Mouse (Mus musculus) CD4-positive, CD25-positive, alpha-beta regulatory T cell (primary cell): ENCODE measurements around the gene Cts6. TPM values are rescaled to one million over a fixed set of nuclear protein-coding genes. Genes with fewer than 3 reads are reported as not detected.

Experiments used
- polyA plus RNA-seq: library from polyadenylated mRNA; unstranded; fragments of 100-300 nt; shearing (Covaris generic); gene quantifications from one replicate; pipeline ENCODE4 v1.2.1, GENCODE M21; 2017

Cts6 gene
- not detected for polyA plus RNA-seq

DNA sequence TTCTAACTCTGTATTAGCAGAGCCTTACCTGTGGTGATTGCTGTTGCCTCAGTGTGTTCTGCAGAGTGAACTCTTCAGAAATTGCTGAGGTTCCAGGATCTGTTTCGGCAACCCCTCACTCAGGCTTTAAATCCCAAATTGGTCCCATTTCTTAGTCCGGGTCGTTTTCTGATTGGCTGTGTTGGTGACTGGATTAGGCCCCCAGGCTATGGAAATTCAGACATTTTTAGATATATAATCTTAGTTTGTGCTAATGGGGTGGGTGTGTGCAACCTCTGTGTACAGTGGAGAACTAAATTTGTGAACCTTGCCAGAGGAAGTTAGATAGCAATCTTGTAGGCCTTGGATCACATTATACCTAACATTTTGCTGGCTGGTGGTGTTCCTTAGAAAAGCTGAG lies at the start of gene Cts6:
Gene Cts6 (minus strand): TSS at position 101 of the 400 bp plus-strand sequence.

GRCm38 (mm10) chr13:61164156-61164555 lies 39.1 kb downstream of the Cts6 start, which contains the start of gene Ctsr:
Gene Ctsr (minus strand): TSS chr13:61164256.

Other genes with a start within 250 kb of the Cts6 start
- not detected for gene Ctsj, start 197.5 kb downstream of the Cts6 start, polyA plus RNA-seq
- not detected for gene Ctsq, start 162.8 kb downstream of the Cts6 start, polyA plus RNA-seq
- gene Ctsr, start 39.2 kb downstream of the Cts6 start, polyA plus RNA-seq: not detected
- 0.07 TPM for gene Cts8, start 51.9 kb upstream of the Cts6 start, polyA plus RNA-seq
- not detected for gene Gm49398, start 85.4 kb upstream of the Cts6 start, polyA plus RNA-seq
- not detected for gene Cts7, start 154.8 kb upstream of the Cts6 start, polyA plus RNA-seq